Mouse (Mus musculus) bone marrow, adult 2 months (tissue): Measurements from ENCODE around the gene Fjx1.

Source experiments
- CTCF ChIP-seq: fragments of 200-500 bp; IDR thresholded peaks from 2 replicates; pipeline ENCODE4 v1.5.1; 2011; ENCODE audit warnings: low read length, control low read depth; ENCODE audit not compliant: control insufficient read depth, insufficient read depth
- POLR2A ChIP-seq: fragments of 200-500 bp; IDR thresholded peaks from 2 replicates; pipeline ENCODE4 v1.6.1; 2011; ENCODE audit warnings: low read depth, mild to moderate bottlenecking, control low read depth, low read length, borderline replicate concordance; ENCODE audit not compliant: control insufficient read depth

GRCm38 (mm10) chr2:102431084-102431483 lies 21.2 kb downstream of the Fjx1 start:
- TF ChIP-seq POLR2A = no peak
- TF ChIP-seq CTCF = no peak
